Mouse (Mus musculus): ENCODE results near the gene Arv1.

The Arv1 gene

DNA sequence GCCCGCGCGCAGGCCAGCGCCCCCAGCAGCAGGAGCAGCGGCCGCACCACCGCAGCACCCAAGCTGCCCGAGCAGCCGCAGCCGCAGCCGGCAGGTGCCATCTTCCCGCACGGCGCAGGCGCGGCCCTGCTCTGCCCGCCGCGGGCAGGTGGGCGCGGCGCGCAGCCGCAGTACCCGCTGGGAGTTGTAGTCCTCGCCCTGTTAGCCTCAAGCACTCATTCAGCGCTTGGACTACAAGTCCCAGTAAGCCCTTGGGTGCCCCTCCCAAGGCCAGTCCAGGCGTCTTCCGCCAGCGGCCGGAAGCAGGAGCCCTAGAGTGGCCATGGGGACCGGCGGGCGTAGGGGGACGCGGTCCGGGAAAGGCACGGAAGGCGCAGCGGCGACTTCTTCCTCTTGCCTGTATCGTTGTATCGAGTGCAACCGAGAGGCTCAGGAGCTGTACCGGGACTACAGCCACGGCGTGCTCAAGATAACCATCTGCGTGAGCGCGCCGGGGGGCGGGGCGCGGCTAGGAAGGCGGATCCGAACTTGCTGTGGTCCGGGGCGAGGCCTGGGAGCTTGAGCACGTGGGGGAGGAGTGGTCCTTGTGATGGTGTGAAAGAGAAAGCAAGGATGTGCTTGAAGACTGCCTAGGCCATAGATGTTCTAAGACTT, at the start of gene Arv1, which contains the start of gene Ttc13:
TSS of gene Arv1 (plus strand) at position 278 of the 654 bp plus-strand sequence.
TSS of gene Ttc13 (minus strand) at position 122 of the 654 bp plus-strand sequence.
- DNase-seq (ENCODE audit: low read depth, low spot score) = peak; percentile 99

DNA sequence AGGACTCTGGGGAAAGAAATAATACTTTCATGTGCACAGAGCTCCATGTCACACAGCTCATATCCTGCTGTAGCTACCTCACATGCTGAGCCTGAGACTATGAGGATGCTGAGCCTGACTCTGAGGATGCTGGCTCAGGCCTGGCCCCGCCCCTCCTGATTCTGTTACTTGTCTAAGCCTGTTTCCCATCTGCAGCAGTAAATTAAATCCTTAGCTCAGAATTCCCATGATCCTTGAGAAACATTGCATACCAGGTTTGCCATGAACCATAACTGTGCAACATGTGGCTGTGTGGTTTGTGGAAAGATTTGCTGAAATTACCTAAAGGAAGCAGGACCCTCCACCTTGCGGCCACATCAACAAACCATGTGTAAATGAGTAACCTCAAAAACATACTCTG, 49.6 kb upstream of the Arv1 start:
- no peak for DNase-seq (ENCODE audit: low read depth, low spot score)

DNA sequence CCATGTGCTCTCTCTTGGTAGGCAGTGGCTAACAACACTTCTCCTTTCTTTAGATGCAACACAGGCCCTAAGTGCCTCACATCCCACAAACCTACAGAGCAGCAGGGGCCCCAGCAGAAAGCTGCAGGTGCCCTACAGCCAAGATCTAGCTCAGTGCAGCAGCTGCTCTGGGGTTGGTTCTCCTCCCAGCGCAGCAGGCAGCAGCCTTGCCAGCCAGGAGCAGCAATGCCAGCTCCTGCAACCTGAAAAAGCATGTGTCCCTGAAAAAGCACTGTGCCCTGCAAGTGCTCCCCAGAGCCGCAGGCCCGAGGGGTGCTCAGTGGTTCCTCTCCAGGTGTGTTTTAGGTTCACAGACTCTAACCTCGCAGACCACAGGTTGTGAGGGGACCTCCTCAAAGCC, 45.3 kb upstream of the Arv1 start:
- DNase-seq (ENCODE audit: low read depth, low spot score) = no peak

DNA sequence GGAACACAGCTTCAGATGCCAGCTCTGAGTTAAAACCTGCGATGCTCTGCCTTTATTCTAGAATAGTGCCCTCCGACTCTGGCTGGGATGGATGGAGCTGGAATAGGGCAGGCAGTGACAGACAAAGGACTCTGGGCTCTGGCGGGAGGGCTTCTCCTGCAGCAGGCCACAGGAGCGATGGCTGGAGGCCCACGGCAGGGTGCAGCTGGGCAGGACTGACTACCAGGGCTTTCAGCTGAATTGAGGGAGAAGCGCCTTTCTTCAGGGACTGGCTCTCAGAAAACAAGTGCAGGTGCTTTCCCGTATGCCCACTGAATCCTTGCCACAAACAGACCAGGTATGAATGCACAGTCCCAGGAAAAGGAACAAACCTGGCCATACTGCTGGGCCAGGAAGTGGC, 44.9 kb upstream of the Arv1 start:
- DNase-seq (ENCODE audit: low read depth, low spot score) = no peak

DNA sequence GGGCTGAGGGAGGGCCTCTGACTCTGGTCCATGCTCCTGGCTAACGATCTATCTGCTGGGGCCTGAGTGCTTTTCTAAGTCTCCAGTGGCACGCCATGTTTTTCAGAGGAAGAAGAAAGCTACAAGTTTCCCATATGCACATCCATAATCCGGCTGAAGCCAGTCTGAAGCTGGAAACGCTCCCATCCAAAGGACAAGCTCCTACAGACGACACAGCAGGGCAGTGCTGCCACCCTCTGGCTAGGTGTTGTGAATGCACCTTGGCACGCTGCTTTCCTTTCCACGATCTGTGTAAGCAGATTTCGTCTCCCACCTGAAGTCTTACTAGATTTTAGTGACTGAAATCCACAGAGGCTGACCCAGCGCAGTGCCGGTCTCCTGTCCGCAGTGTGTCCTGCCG, 44.5 kb upstream of the Arv1 start:
- peak; percentile 94 for DNase-seq (ENCODE audit: low read depth, low spot score)

DNA sequence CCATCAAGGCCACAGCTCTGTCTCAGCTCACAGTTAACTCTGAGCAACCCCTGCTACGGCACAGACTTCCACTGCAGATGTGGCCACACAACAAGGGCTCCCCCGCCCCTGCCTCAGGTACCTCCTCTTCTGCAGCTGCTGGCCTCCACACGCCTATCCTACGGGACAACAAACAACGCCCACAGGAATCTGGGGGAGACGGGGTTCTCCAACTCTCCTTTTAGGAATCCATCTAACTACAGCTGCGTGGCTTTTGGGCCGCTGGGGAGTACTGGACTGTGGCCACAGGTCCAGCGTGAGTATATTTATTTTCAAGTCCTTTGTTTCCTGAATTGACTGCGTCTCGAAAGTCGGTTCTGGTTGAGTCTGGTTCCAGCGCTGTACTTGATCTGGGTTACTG, 43.7 kb upstream of the Arv1 start:
- no peak for DNase-seq (ENCODE audit: low read depth, low spot score)

DNA sequence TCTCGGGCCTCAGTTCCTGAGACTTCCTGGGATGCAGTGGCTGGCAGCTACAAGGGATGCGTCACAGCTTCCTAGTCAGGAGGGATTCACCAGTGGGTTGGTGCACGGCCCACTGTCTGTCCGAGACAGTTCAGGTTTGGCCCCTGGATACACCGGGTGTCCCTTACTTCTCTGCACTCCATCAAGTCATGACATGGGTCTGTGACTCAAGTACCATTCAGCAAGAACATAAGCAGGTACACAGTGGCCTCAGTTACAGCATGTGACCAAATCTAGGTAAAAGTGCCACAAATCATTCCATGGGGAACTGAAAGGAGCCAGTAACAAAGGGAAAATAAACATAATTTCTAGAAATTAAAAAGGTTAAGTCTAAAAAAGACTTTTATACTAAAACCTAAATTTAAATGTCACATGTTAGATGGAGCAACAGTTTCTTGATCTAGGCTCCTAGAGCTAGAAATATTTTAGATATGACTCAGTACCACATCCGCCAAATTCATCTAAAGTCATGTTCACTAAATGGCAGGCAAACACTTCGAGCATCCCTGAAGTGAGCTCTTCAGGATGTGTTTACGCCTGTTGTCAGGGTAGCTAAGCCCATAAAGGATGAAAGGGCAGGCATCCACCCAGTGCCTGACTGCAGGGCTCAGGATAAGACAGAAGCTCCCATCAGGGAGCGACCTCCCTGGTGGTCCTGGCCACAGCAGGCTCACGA, 40.7 kb upstream of the Arv1 start:
- no peak for DNase-seq (ENCODE audit: low read depth, low spot score)

DNA sequence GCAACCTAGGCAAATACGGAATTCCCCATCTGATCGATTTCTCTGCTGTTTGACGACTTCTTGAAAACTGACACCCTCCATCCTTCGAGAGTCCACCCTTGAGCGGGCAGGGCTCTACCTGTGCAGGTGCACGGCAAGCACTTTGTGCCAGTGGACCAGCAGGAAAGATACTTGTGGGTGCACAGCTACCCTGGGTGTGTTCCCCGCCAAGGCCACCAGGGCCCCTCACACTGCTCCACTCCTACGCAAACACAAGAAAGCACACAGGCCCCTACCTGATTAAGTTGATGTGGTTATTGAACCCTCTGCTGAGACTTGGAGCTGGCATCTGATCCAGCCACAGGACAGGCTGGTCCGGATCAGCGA, 40.2 kb upstream of the Arv1 start:
- DNase-seq (ENCODE audit: low read depth, low spot score) = no peak

DNA sequence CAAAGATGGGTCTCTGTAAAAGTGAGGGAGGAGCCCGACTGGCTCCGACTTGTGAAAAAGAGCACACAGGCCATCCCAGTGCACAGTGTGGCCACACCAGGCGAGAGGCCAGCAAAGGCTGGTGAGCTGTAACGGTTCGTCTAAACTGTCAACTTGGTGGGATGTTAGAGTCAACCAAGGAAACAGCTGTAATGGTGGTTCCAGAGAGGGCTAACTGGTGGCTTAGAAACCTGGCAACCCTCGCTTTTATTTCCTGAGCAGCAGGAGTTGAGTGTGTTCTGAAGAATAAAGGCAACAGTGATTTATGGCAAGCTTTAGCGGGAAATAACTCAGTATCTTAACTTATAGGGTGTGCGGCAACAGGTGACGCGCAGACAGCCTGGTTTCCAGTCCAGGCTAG, 39.7 kb upstream of the Arv1 start:
- DNase-seq (ENCODE audit: low read depth, low spot score) = no peak

DNA sequence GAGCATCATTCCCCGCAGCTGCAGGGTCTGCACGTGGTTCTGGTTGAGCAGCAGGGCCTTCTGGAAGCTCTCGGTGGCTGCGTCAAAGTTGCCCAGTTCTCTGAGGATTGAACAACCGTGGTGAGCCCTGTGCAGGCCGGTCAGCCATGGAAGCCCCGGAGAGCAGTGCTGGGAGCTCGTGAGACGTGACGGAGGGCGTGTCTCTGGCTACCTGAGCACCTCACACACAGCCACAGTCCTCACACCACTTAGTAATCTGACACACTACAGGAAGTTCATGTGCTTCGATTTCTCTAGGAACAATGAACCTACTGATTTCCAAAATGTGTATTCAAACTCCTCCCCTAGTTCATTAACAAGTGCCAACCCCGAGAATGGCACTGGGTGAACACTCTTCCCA, 33.0 kb upstream of the Arv1 start:
- no peak for DNase-seq (ENCODE audit: low read depth, low spot score)

DNA sequence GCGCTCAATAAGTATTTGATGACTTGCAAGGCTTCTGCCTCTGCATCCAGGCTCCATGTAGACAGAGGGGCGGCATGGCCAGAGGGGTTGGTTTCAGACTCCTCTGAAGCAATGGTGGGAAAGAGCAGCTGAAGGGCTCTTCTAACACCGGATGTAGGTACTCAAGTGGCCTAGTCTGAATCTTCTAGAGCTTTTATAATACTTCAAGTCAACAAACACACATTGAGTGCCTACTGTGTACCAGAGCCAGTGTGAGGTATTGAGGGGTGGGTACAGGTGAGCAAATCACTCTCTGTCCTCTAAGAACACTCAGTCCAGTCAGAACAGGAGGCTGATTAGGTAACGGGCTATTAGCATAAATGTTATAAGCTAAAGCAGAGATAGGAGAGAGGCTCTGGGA, 30.2 kb upstream of the Arv1 start:
- no peak for DNase-seq (ENCODE audit: low read depth, low spot score)

DNA sequence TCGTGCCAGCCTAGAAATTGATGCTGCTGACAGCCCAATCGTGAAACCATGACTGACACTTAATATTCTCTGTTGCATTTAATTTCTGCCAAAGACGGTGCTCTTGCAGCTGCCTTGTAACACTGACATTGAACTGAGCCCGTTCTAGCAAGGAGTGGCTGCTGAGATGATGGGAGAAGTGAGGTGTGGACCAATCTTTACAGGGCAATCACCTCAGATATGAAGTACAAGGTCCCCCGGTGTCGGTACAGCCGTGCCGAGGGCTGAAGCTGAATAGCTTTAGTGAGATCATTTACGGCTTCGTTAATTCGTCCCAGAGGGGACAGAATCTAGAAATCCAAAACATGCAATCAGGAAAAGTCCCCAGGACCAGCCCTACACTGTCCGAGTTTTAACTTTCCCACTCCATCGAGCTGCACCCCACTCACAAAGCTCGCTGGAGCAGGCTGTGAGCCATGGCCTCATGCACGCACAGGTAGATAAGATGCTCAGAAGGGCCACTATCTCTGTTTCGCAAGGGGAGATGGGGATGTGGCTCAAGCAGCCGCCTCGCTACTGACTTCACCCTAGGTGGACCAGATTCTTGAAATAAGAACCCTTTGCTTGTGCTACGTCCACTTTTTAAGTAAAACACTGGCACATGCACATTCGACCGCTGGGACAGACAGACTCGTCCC, 26.4 kb upstream of the Arv1 start:
- no peak for DNase-seq (ENCODE audit: low read depth, low spot score)

DNA sequence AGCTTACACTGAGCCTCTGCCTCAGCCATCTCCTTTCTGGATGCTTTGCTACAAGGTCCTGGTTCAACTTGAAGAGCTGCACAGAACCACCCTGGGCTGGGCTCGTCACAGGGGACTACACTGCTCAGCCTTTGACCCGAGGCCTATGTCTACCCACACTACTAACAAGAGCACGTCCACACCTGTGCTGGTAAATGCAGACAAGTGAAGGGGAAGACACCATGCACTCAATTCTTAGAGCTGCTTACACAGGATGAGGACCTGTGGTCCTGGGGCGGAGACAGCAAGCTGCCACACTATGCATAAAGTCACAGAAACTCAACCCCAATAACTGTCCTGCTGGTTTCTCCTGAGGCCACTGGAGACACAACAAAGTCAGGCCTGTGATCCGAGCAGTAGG, 21.7 kb upstream of the Arv1 start:
- DNase-seq (ENCODE audit: low read depth, low spot score) = no peak

DNA sequence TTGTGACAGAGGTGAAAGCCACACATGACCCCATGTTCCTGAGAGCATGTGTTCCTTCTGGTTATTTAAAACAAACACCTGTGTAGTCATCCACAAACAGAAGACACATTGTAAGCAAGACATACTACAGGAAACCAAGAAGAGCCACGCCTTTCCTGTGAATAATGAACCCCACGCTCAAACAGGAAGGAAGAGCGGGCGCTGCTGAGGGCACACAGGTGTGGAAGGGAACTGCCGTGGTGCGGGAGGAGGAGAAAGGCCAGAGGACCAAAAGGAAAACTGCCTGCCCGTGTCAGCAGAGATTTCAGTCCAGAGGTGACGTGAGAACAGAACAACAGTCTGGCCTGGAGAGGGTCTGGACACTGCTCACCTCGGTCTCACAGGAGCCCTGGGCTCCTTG, 20.9 kb upstream of the Arv1 start:
- DNase-seq (ENCODE audit: low read depth, low spot score) = no peak

DNA sequence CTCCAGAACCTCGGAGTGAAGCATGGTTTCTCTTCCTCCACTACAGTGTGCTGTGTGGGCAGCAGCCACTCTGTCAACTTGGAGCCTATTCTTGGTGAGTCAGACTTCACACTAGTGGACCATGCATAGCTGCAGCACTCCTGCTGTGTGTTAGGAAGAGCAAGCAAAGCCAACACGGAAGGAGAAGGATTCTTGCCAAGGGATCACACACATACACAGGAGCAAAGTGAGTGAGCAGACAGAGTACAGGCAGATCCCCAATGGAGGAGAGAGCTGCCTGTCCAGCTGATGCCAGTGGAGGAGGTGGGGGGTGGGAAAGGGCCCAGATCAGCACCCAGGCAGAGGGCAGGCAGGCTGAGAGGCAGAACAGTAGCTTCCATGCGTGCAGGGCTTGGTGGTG, 19.8 kb upstream of the Arv1 start:
- DNase-seq (ENCODE audit: low read depth, low spot score) = no peak

DNA sequence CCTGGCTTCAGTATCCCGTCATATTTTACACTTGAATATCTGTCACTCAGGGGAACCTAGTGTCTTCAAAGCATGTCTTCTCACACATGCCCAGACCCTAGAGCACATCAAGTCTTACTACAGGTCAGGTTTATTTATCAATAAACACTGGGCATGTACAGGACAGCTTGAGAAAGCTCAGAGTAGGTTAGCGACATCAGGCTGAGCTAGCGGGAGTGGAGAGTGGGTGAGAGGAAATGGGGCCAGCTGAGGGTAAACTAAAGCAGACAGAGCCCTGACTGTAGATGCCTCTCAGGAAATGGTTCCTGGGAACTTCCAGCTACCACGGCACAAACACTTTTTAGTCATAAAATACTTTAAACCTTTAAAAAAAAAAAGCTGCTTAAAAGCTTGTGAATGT, 18.4 kb upstream of the Arv1 start:
- DNase-seq (ENCODE audit: low read depth, low spot score) = no peak

DNA sequence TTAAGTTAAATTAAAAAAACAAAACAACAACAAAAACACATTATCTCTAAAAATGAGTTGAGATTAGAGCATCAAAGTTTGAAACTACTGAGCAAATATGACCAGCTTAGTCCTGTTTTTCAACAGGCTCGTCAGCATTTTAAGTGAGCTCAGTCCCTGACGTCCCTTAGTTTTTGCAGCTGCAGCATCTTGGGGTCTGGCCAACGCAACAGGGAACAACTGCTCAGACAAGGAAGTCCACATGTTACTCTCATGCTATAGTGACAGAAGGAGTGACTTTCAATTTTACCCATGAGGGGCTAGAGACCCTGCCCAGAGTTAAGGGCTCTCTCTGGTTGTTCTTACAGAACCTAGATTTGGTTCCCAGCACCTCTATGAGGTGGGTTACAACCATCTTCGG, 17.6 kb upstream of the Arv1 start:
- DNase-seq (ENCODE audit: low read depth, low spot score) = no peak

DNA sequence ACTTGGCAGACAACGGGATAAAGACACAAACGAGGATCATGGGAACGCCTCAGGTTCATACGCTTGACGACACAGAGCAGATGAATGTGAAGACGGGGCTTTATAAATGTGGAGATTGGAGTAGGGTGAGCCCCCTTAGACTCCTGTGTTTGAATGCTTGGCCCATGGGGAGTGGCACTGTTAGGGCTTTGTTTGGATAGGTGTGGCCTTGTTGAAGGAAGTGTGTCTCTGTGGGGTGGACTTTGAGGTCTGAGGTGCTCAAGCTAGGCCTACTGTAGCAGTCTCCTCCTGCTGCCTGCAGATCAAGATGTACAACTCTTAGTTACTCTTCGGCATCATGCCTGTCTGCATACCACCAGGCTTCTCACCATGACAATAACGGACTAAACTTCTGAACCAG, 16.1 kb upstream of the Arv1 start:
- peak; percentile 51 for DNase-seq (ENCODE audit: low read depth, low spot score)

DNA sequence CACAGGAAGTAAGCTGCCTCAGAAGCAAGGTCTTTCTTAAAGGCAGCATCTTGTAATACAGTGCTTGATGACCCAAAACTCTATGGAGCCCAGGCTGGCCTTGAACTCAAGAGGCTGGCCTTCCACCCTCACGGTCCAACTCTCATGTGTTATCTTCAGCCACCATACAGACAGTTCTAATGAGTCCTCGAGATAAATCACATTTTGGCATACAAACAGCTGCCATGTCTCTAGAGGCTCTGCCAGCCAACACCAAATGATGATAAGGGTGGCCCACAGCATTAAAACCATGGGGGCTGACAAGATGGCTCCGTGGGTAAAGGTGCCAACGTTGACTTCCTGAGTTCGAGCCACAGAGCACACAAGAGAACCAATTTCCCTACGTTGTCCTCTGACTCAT, 8.7 kb upstream of the Arv1 start:
- DNase-seq (ENCODE audit: low read depth, low spot score) = no peak

DNA sequence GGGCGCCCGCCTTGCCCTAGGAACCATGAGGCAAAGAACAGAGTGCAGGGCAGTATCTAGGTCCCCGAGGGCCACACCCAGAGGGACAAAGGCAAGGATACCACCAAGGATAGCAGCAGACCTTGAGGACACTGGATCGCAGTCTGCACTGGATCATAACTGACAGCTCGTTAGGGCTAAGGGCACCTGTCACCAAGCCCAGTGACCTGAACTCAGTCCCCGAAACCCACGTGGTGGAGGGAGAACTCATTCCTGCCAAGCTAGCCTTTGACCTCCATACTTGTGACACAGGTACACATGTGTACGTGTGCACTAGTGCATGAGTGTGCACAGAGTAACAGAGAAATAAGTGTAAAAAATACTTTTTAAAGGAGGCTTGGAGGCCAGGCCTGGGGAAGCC, 6.2 kb upstream of the Arv1 start:
- no peak for DNase-seq (ENCODE audit: low read depth, low spot score)

DNA sequence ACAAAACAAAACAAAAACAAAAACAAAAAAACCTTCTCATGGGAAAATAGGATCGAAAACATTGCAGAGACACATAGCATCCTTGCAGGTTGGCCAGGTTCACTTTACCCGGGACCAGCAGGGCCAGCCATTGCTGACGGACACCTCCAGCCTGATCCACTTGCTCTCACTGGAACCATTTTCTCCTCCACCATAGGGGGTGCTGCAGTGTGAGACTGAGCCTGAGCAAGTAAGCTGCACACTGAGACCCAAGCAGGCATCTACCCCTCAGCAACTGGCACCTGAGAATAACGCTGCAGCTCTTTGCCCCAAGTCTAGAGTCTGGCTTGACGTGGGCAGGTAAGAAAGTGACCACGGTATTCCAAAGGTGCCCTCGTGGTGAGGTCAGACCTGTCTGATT, 1.8 kb upstream of the Arv1 start:
- peak; percentile 65 for DNase-seq (ENCODE audit: low read depth, low spot score)

DNA sequence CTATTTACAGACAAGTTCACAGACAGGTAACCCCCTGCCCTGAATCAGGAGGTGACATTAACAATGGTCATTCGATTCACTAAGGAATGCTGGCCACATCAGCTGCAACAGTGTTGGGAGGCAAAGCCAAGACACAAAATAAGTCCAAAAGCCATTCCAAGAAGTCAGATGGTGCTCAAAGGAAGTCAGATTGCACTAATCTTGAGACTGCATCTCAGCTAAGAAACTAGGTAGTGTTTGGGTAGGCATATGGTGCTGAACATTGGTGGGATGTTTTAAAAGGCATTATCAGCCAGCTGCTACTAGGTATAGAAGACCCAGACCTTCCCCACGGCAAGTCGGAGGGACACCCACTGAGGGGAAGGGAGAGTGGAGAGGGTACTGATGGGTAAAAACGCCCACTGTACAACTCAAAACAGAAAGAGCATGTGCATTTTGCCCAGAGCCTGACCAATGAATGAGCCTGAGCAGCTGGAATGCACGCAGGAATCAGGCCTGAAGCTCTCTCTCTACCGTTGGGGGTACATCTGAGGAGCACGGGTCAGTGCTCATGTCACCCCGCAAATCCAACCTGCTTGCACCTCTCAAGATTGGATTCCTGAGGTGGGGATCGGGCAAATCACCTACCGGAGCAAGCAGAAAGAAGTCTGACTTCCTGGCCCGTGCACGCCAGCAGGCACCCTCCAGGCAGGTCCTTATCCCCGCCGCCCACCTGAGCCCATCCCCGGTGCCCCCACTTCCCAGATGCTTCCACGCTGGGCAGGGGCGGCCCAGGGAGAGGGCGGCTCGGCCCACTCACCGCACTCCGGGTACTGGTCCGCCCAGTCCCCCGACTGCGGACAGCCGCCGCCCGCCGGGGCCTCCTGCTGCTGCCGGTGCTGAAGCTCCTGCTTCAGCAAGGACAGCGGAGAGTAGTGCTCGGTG, 739 bp upstream of the Arv1 start:
- peak; percentile 48 for DNase-seq (ENCODE audit: low read depth, low spot score)

All from ES-CJ7 (cell line).